Mouse (Mus musculus) liver, adult 2 months (tissue): ENCODE data around the gene Gm48552. TPM values are rescaled to one million over a fixed set of nuclear protein-coding genes. Genes with fewer than 3 reads are reported as not detected.

Source experiments
- DNase-seq: peaks from one replicate; pipeline ENCODE4 v3.0.0-alpha.2; 2011; ENCODE audit warnings: low read depth, low spot score; ENCODE audit errors: extremely low read depth
- H3K27ac ChIP-seq: fragments of 200-500 bp; replicated peaks from 2 replicates; pipeline ENCODE4 v1.5.1; 2012; ENCODE audit warnings: low read depth, mild to moderate bottlenecking, control low read depth, inconsistent platforms, low read length; ENCODE audit not compliant: insufficient read depth
- H3K27me3 ChIP-seq: fragments of 200-500 bp; 2 replicates; pipeline ENCODE4 v1.6.1; 2012; ENCODE audit warnings: mild to moderate bottlenecking, moderate library complexity, low read length, inconsistent platforms; ENCODE audit not compliant: control insufficient read depth, insufficient read depth
- H3K36me3 ChIP-seq: fragments of 200-500 bp; 2 replicates; pipeline ENCODE4 v1.6.1; 2012; ENCODE audit warnings: low read length, inconsistent platforms; ENCODE audit not compliant: control insufficient read depth, insufficient read depth
- H3K4me1 ChIP-seq: fragments of 200-500 bp; 2 replicates; pipeline ENCODE4 v1.6.1; 2011; ENCODE audit warnings: low read length; ENCODE audit not compliant: control insufficient read depth, insufficient read depth
- H3K4me3 ChIP-seq: fragments of 200-500 bp; 2 replicates; pipeline ENCODE4 v1.5.1; 2011; ENCODE audit warnings: low read depth, mild to moderate bottlenecking, control low read depth, low read length, moderate library complexity; ENCODE audit not compliant: insufficient read depth
- H3K79me2 ChIP-seq: fragments of 200-500 bp; 2 replicates; pipeline ENCODE4 v1.6.1; 2012; ENCODE audit warnings: inconsistent platforms, mild to moderate bottlenecking, low read length, moderate library complexity; ENCODE audit not compliant: control insufficient read depth, insufficient read depth
- H3K9ac ChIP-seq: fragments of 200-500 bp; 2 replicates; pipeline ENCODE4 v1.6.1; 2012; ENCODE audit warnings: low read depth, mild to moderate bottlenecking, control low read depth, inconsistent platforms, low read length
- CTCF ChIP-seq: fragments of 200-500 bp; IDR thresholded peaks from 2 replicates; pipeline ENCODE4 v1.5.1; 2011; ENCODE audit warnings: low read depth, low read length, control low read depth
- POLR2A ChIP-seq: fragments of 200-500 bp; IDR thresholded peaks from 2 replicates; pipeline ENCODE4 v1.6.1; 2011; ENCODE audit warnings: low read length, control low read depth; ENCODE audit not compliant: insufficient read depth; ENCODE audit errors: extremely low read depth
- WGBS: fragments of 180-500 bp; shearing (Covaris S2); methylation state at CpG from one replicate; pipeline ENCODE4 v1.1.7; 2018; 5-methylcytosine and 5-hydroxymethylcytosine counted together
- polyA plus RNA-seq: library from polyadenylated mRNA; depleted of rRNA; stranded (reverse); fragments of >200 nt; gene quantifications from 2 replicates; pipeline ENCODE4 v1.2.3, GENCODE M21; 2012
- total RNA-seq: library from RNA; depleted of rRNA; stranded (reverse); fragments of >200 nt; gene quantifications from 2 replicates; pipeline ENCODE4 v1.2.3, GENCODE M21; 2014

The Gm48552 gene
- total and polyA plus RNA-seq, 2 experiments, result 1.4 TPM; not detected in 1

- 67% methylated on average over 7 of the region's 7 CpGs for WGBS
- TF ChIP-seq POLR2A, result no peak
- no peak for TF ChIP-seq CTCF
- H3K27me3 ChIP-seq, result no peaks in the 10 kb centered on the region
- peaks cover 7% of the 10 kb centered on the region; the same call in 1 of the 2 replicates for H3K4me1 ChIP-seq
- H3K4me3 ChIP-seq, result no peak overlapping the region
- H3K36me3 ChIP-seq, result peaks cover 26% of the 10 kb centered on the region; the same call in 1 of the 2 replicates
- DNase-seq, result no peak
- peak overlapping the region; percentile 24; the same call in 1 of the 2 replicates for H3K27ac ChIP-seq
- H3K9ac ChIP-seq, result no peak overlapping the region
- H3K79me2 ChIP-seq, result 0 out of 2 replicates have a peak, but pooled peaks cover 6% of the 10 kb centered on the region
These were observed 13.5 kb downstream of the Gm48552 start for GRCm38 (mm10) chr10:81402227-81402765.

GRCm38 (mm10) chr10:81403511-81403910 lies 14.7 kb downstream of the Gm48552 start:
- H3K9ac ChIP-seq, result no peak overlapping the region
- peaks cover 30% of the 10 kb centered on the region; the same call in 1 of the 2 replicates for H3K36me3 ChIP-seq
- no peak overlapping the region for H3K27ac ChIP-seq
- H3K79me2 ChIP-seq, result peaks cover 6% of the 10 kb centered on the region; the same call in 1 of the 2 replicates
- no peak for TF ChIP-seq CTCF
- TF ChIP-seq POLR2A, result no peak
- 82% methylated on average over 10 of the region's 10 CpGs for WGBS
- H3K4me1 ChIP-seq, result peaks cover 11% of the 10 kb centered on the region
- no peak overlapping the region for H3K4me3 ChIP-seq
- no peak for DNase-seq
- no peaks in the 10 kb centered on the region for H3K27me3 ChIP-seq

- DNase-seq, result no peak
- H3K4me1 ChIP-seq, result peaks cover 13% of the 10 kb centered on the region
- H3K36me3 ChIP-seq, result peaks cover 30% of the 10 kb centered on the region; the same call in 1 of the 2 replicates
- peaks cover 6% of the 10 kb centered on the region; the same call in 1 of the 2 replicates for H3K79me2 ChIP-seq
- no peak for TF ChIP-seq POLR2A
- no peak for TF ChIP-seq CTCF
- no peak overlapping the region for H3K9ac ChIP-seq
- H3K27me3 ChIP-seq, result no peaks in the 10 kb centered on the region
- 66% methylated on average over 9 of the region's 9 CpGs for WGBS
- no peak overlapping the region for H3K27ac ChIP-seq
- H3K4me3 ChIP-seq, result no peak overlapping the region
These were observed 15.3 kb downstream of the Gm48552 start for GRCm38 (mm10) chr10:81404082-81404481.

- no peak for DNase-seq
- TF ChIP-seq POLR2A, result no peak
- TF ChIP-seq CTCF, result no peak
- Histone ChIP-seq H3K79me2 (peaks cover 6% of the 10 kb centered on the region; the same call in 1 of the 2 replicates), H3K9ac (no peak overlapping the region), H3K27ac (no peak overlapping the region), H3K4me3 (no peak overlapping the region), H3K4me1 (peaks cover 20% of the 10 kb centered on the region), H3K36me3 (peaks cover 25% of the 10 kb centered on the region; the same call in 1 of the 2 replicates), H3K27me3 (no peaks in the 10 kb centered on the region)
- 78% methylated on average over 18 of the region's 18 CpGs for WGBS
These were observed 15.9 kb downstream of the Gm48552 start for GRCm38 (mm10) chr10:81404720-81405119.

GRCm38 (mm10) chr10:81405588-81406201 lies 16.9 kb downstream of the Gm48552 start:
- H3K79me2 ChIP-seq, result peaks cover 3% of the 10 kb centered on the region; the same call in 1 of the 2 replicates
- TF ChIP-seq POLR2A (no peak), CTCF (no peak)
- H3K27me3 ChIP-seq, result no peaks in the 10 kb centered on the region
- H3K4me3 ChIP-seq, result no peak overlapping the region
- 0 out of 2 replicates have a peak overlapping the region, but pooled peaks have one; percentile 6 for H3K27ac ChIP-seq
- peaks cover 28% of the 10 kb centered on the region for H3K4me1 ChIP-seq
- DNase-seq, result no peak
- H3K36me3 ChIP-seq, result peaks cover 21% of the 10 kb centered on the region; the same call in 1 of the 2 replicates
- no peak overlapping the region for H3K9ac ChIP-seq
- 65% methylated on average over 13 of the region's 13 CpGs for WGBS
